ENCODE assay signal across 27 mouse cellular contexts in genomic region chr1:188910656-188911055, GRCm38 (mm10).
"Had no signal": no experiment of that assay in that cellular context is flagged by ENCODE, and none has a peak within 500 bp of the region (broad histone marks: within the 10 kb centered on the region; RNA-seq: fewer than 3 reads in every experiment).

No protein-coding gene starts in this region.

- H3K36me3 ChIP-seq: embryonic facial prominence, embryonic 13.5 days; embryonic facial prominence, embryonic 15.5 days; forebrain, embryonic 10.5 days; forebrain, embryonic 12.5 days; forebrain, embryonic 15.5 days; heart, embryonic 10.5 days had no signal

- H3K27ac ChIP-seq: embryonic facial prominence, embryonic 13.5 days; embryonic facial prominence, embryonic 15.5 days; forebrain, embryonic 10.5 days; forebrain, embryonic 12.5 days; forebrain, embryonic 13.5 days; forebrain, embryonic 15.5 days; gastrocnemius, adult 2 months; heart, adult 2 months; heart, embryonic 10.5 days had no signal

- H3K27me3 ChIP-seq: embryonic facial prominence, embryonic 13.5 days; embryonic facial prominence, embryonic 15.5 days; forebrain, embryonic 12.5 days; forebrain, embryonic 13.5 days; forebrain, embryonic 15.5 days had no signal

- H3K4me1 ChIP-seq: embryonic facial prominence, embryonic 13.5 days; embryonic facial prominence, embryonic 15.5 days; forebrain, embryonic 10.5 days; forebrain, embryonic 12.5 days; forebrain, embryonic 13.5 days; forebrain, embryonic 15.5 days; heart, embryonic 10.5 days had no signal

- H3K4me3 ChIP-seq: embryonic facial prominence, embryonic 13.5 days; embryonic facial prominence, embryonic 15.5 days; erythroblast, embryonic 14.5 days; forebrain, embryonic 10.5 days; forebrain, embryonic 12.5 days; forebrain, embryonic 13.5 days; forebrain, embryonic 15.5 days; gastrocnemius, adult 2 months; heart, adult 2 months; heart, embryonic 10.5 days had no signal

- ATAC-seq: forebrain, embryonic 13.5 days; forebrain, embryonic 14.5 days; forebrain, embryonic 15.5 days; forebrain, embryonic 16.5 days; forebrain, postnatal 0 days had no signal

- DNase-seq: cerebellum, adult 2 months; cerebellum, adult 8-10 months; cerebellum, adult 9-10 months; cerebellum, adult 9-11 months; cerebellum, postnatal 10 days; cerebellum, postnatal 14 days; cerebellum, postnatal 25 days; cerebellum, postnatal 36 days; embryo, embryonic 11 days; forebrain, postnatal 0 days; gastrocnemius, adult 2 months; gastrocnemius, postnatal 10 days; gastrocnemius, postnatal 14 days; gastrocnemius, postnatal 25 days; gastrocnemius, postnatal 36 days; heart, adult 18-20 months; heart, adult 2 months had no signal

- H3K4me2 ChIP-seq: embryonic facial prominence, embryonic 13.5 days; embryonic facial prominence, embryonic 15.5 days; forebrain, embryonic 12.5 days; forebrain, embryonic 13.5 days; forebrain, embryonic 15.5 days had no signal

- H3K9me3 ChIP-seq: embryonic facial prominence, embryonic 13.5 days; embryonic facial prominence, embryonic 15.5 days; forebrain, embryonic 10.5 days; forebrain, embryonic 12.5 days; forebrain, embryonic 13.5 days; forebrain, embryonic 15.5 days; heart, embryonic 10.5 days had no signal

- H3K9ac ChIP-seq: embryonic facial prominence, embryonic 13.5 days; embryonic facial prominence, embryonic 15.5 days; forebrain, embryonic 12.5 days; forebrain, embryonic 13.5 days; forebrain, embryonic 15.5 days; forebrain, postnatal 0 days had no signal
